Mouse (Mus musculus): ENCODE measurements around the gene Mphosph10.
A peak's percentile ranks its signal among the peaks of the same experiment; 100 is the strongest.

Gene Mphosph10

GRCm38 (mm10) chr7:64349147-64349861, 42.8 kb downstream of the Mphosph10 start:
- no peak for DNase-seq

GRCm38 (mm10) chr7:64347813-64348212, 44.3 kb downstream of the Mphosph10 start:
- DNase-seq, result no peak

- no peak for DNase-seq
These were observed 59.4 kb downstream of the Mphosph10 start for GRCm38 (mm10) chr7:64332686-64333085.

- DNase-seq, result no peak
These were observed 60.8 kb downstream of the Mphosph10 start for GRCm38 (mm10) chr7:64331309-64331708.

GRCm38 (mm10) chr7:64327486-64327885, 64.6 kb downstream of the Mphosph10 start:
- no peak for DNase-seq

GRCm38 (mm10) chr7:64326892-64327291, 65.2 kb downstream of the Mphosph10 start:
- DNase-seq, result peak; percentile 73 to 83
